Mouse (Mus musculus) bone marrow, adult 2 months (tissue): ENCODE results near the gene Lhpp.

ENCODE experiments used
- CTCF ChIP-seq: fragments of 200-500 bp; IDR thresholded peaks from 2 replicates; pipeline ENCODE4 v1.5.1; 2011; ENCODE audit warnings: low read length, control low read depth; ENCODE audit not compliant: control insufficient read depth, insufficient read depth
- POLR2A ChIP-seq: fragments of 200-500 bp; IDR thresholded peaks from 2 replicates; pipeline ENCODE4 v1.6.1; 2011; ENCODE audit warnings: low read depth, mild to moderate bottlenecking, control low read depth, low read length, borderline replicate concordance; ENCODE audit not compliant: control insufficient read depth

GRCm38 (mm10) chr7:132619549-132619948 lies 9.1 kb downstream of the Lhpp start:
- TF ChIP-seq POLR2A (no peak), CTCF (no peak)
